Mouse (Mus musculus): Measurements from ENCODE around the gene Plekha5. TPM values are rescaled to one million over a fixed set of nuclear protein-coding genes. Genes with fewer than 3 reads are reported as not detected.

Plekha5 gene
- total RNA-seq (2014; fragmentation: Nextera tagmentation), result not detected in 2 replicates
- total RNA-seq (2017), result 0.06 and 0.55 TPM in 2 replicates
- not detected in 2 replicates for polyA plus RNA-seq (2012)

GRCm38 (mm10) chr6:140423846-140424200 lies at the start of gene Plekha5:
Gene Plekha5 (plus strand): TSS chr6:140424054.
- Histone ChIP-seq H3K9me3 (replicated peaks) (peaks cover 59% of the 10 kb centered on the region), H3K36me3 (replicated peaks) (no peaks in the 10 kb centered on the region), H3K27me3 (ENCODE audit: insufficient read depth, low read length) (no peaks in the 10 kb centered on the region), H3K4me3 (ENCODE audit: low read depth, low read length) (no peak within 1 kb of the TSS; the same call in 1 of the 2 replicates), H3K4me1 (ENCODE audit: insufficient read depth, low read depth, low read length) (no peaks in the 10 kb centered on the region)
- DNase-seq (ENCODE audit: low spot score) (no peak), ATAC-seq (ENCODE audit: extremely low read depth, insufficient number of reproducible peaks, low FRiP score, poor library complexity, severe bottlenecking) (no peak)
- no peak for TF ChIP-seq CTCF (IDR thresholded peaks at IDR 0.05; ENCODE audit: low read depth, low read length)
- TF ChIP-seq GATA1 (IDR thresholded peaks at IDR 0.05; ENCODE audit: borderline replicate concordance, low read length), result no peak
- no peak for TF ChIP-seq GATA2 (IDR thresholded peaks at IDR 0.05; ENCODE audit: borderline replicate concordance, low read depth, low read length)
- TF ChIP-seq TAL1 (conservative IDR thresholded peaks at IDR 0.05; ENCODE audit: low read depth, low read length), result no peak
- TF ChIP-seq POLR2AphosphoS5 (IDR thresholded peaks at IDR 0.05; ENCODE audit: insufficient replicate concordance, low read depth, low read length), result no peak

DNA sequence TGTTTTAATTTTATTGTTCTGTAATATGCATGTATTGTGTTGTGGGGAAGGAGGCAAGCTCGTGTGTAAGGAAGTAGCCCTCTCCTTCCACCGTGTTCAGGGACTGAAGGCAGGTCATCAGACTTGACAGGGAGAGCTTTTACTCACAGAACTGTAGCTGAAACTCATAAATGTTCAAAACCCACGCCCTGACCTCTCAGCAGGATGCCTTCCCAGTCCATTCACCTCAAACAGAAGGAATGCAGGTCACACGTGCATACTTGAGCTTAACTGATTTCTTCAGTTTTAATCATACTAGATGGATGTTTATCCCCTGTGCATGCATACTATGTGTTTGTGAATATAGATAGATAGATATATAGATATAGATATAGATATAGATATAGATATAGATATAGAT lies 48.2 kb upstream of the Plekha5 start:
- Histone ChIP-seq H3K9me3 (replicated peaks) (peaks cover 60% of the 10 kb centered on the region), H3K36me3 (replicated peaks) (no peaks in the 10 kb centered on the region), H3K4me3 (ENCODE audit: low read depth, low read length) (no peak overlapping the region), H3K27me3 (ENCODE audit: insufficient read depth, low read length) (no peaks in the 10 kb centered on the region), H3K4me1 (ENCODE audit: insufficient read depth, low read depth, low read length) (no peaks in the 10 kb centered on the region)
- TF ChIP-seq GATA1 (IDR thresholded peaks at IDR 0.05; ENCODE audit: borderline replicate concordance, low read length) (no peak), CTCF (IDR thresholded peaks at IDR 0.05; ENCODE audit: low read depth, low read length) (no peak), GATA2 (IDR thresholded peaks at IDR 0.05; ENCODE audit: borderline replicate concordance, low read depth, low read length) (no peak), TAL1 (conservative IDR thresholded peaks at IDR 0.05; ENCODE audit: low read depth, low read length) (no peak), POLR2AphosphoS5 (IDR thresholded peaks at IDR 0.05; ENCODE audit: insufficient replicate concordance, low read depth, low read length) (no peak)
- DNase-seq (ENCODE audit: low spot score) (no peak), ATAC-seq (ENCODE audit: extremely low read depth, insufficient number of reproducible peaks, low FRiP score, poor library complexity, severe bottlenecking) (no peak)

- DNase-seq (ENCODE audit: low spot score) (no peak), ATAC-seq (ENCODE audit: extremely low read depth, insufficient number of reproducible peaks, low FRiP score, poor library complexity, severe bottlenecking) (no peak)
- no peaks in the 10 kb centered on the region for H3K4me1 ChIP-seq (ENCODE audit: insufficient read depth, low read depth, low read length)
- H3K9me3 ChIP-seq (replicated peaks), result peaks cover 57% of the 10 kb centered on the region
- H3K27me3 ChIP-seq (ENCODE audit: insufficient read depth, low read length), result no peaks in the 10 kb centered on the region
- H3K4me3 ChIP-seq (ENCODE audit: low read depth, low read length), result no peak overlapping the region
- no peaks in the 10 kb centered on the region for H3K36me3 ChIP-seq (replicated peaks)
- TF ChIP-seq GATA1 (IDR thresholded peaks at IDR 0.05; ENCODE audit: borderline replicate concordance, low read length) (no peak), GATA2 (IDR thresholded peaks at IDR 0.05; ENCODE audit: borderline replicate concordance, low read depth, low read length) (no peak), TAL1 (conservative IDR thresholded peaks at IDR 0.05; ENCODE audit: low read depth, low read length) (no peak), CTCF (IDR thresholded peaks at IDR 0.05; ENCODE audit: low read depth, low read length) (no peak), POLR2AphosphoS5 (IDR thresholded peaks at IDR 0.05; ENCODE audit: insufficient replicate concordance, low read depth, low read length) (no peak)
Observed at GRCm38 (mm10) chr6:140380588-140380987, 43.3 kb upstream of the Plekha5 start.

DNA sequence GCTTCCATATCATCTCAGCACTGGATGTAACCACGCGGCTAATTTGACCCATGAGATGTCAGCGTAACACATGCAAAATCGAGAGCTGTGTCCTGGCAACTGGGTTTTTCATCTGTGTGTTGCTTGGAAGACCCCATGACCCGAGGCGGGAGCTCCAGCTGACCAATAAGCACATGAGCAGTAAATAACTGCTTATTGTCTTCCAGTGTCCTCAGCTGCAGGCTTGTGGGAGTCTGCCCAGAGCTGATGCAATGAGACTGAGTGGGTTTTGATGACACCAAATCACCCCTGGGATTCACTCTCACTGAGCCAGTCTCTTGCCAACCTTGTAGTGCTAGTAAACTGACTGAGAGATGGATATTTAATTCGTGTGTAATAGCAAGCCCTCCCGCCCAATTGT lies 42.7 kb upstream of the Plekha5 start:
- no peaks in the 10 kb centered on the region for H3K4me1 ChIP-seq (ENCODE audit: insufficient read depth, low read depth, low read length)
- no peak for ATAC-seq (ENCODE audit: extremely low read depth, insufficient number of reproducible peaks, low FRiP score, poor library complexity, severe bottlenecking)
- no peak for DNase-seq (ENCODE audit: low spot score)
- H3K4me3 ChIP-seq (ENCODE audit: low read depth, low read length), result no peak overlapping the region
- no peak for TF ChIP-seq TAL1 (conservative IDR thresholded peaks at IDR 0.05; ENCODE audit: low read depth, low read length)
- no peak for TF ChIP-seq GATA1 (IDR thresholded peaks at IDR 0.05; ENCODE audit: borderline replicate concordance, low read length)
- TF ChIP-seq POLR2AphosphoS5 (IDR thresholded peaks at IDR 0.05; ENCODE audit: insufficient replicate concordance, low read depth, low read length), result no peak
- TF ChIP-seq CTCF (IDR thresholded peaks at IDR 0.05; ENCODE audit: low read depth, low read length), result no peak
- TF ChIP-seq GATA2 (IDR thresholded peaks at IDR 0.05; ENCODE audit: borderline replicate concordance, low read depth, low read length), result no peak
- H3K36me3 ChIP-seq (replicated peaks), result no peaks in the 10 kb centered on the region
- no peaks in the 10 kb centered on the region for H3K27me3 ChIP-seq (ENCODE audit: insufficient read depth, low read length)
- peaks cover 59% of the 10 kb centered on the region for H3K9me3 ChIP-seq (replicated peaks)

DNA sequence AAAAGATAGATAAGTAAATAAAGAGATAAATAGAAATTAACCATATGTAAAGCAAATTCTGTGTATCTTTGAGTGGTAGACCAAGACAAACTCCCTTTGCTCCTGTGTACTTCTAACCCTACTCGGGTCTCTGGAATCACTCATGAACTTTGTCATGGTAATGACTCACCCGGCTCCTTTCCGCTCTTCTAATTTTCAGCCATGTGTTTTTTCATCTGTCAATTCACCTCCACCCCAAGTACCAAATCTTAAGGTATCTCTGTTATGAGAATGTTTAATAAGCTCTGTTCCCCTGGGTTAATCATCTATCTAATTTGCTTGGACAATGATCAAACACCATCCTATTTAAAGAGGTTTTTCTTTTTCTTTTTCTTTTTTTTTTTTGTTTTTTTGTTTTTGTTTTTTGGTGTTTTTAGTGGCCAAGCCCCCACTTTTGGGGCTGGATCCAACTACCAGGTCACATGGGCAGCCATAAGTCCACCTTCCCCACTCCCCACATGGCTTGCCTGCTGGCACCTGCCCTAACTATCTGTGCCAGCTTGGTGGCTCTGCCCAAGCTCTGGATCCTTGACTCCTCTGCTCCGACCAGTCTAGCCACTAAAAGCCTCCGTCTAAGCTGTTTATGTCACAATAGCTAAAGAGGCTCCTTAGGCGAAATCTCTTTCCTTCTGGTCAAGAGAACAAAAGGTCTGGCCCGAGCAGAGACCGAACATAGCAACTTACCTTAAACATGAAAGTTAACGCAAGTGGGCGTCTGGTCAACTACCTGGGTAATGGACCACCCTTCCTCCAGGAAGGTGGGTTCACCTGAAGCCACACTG lies 40.1 kb upstream of the Plekha5 start:
- H3K36me3 ChIP-seq (replicated peaks), result no peaks in the 10 kb centered on the region
- TF ChIP-seq GATA1 (IDR thresholded peaks at IDR 0.05; ENCODE audit: borderline replicate concordance, low read length) (no peak), CTCF (IDR thresholded peaks at IDR 0.05; ENCODE audit: low read depth, low read length) (no peak), TAL1 (conservative IDR thresholded peaks at IDR 0.05; ENCODE audit: low read depth, low read length) (no peak), POLR2AphosphoS5 (IDR thresholded peaks at IDR 0.05; ENCODE audit: insufficient replicate concordance, low read depth, low read length) (no peak), GATA2 (IDR thresholded peaks at IDR 0.05; ENCODE audit: borderline replicate concordance, low read depth, low read length) (no peak)
- DNase-seq (ENCODE audit: low spot score) (no peak), ATAC-seq (ENCODE audit: extremely low read depth, insufficient number of reproducible peaks, low FRiP score, poor library complexity, severe bottlenecking) (no peak)
- no peak overlapping the region for H3K4me3 ChIP-seq (ENCODE audit: low read depth, low read length)
- no peaks in the 10 kb centered on the region for H3K27me3 ChIP-seq (ENCODE audit: insufficient read depth, low read length)
- no peaks in the 10 kb centered on the region for H3K4me1 ChIP-seq (ENCODE audit: insufficient read depth, low read depth, low read length)
- peaks cover 57% of the 10 kb centered on the region for H3K9me3 ChIP-seq (replicated peaks)

- no peaks in the 10 kb centered on the region for H3K4me1 ChIP-seq (ENCODE audit: insufficient read depth, low read depth, low read length)
- DNase-seq (ENCODE audit: low spot score) (no peak), ATAC-seq (ENCODE audit: extremely low read depth, insufficient number of reproducible peaks, low FRiP score, poor library complexity, severe bottlenecking) (no peak)
- H3K4me3 ChIP-seq (ENCODE audit: low read depth, low read length), result no peak overlapping the region
- H3K36me3 ChIP-seq (replicated peaks), result no peaks in the 10 kb centered on the region
- H3K9me3 ChIP-seq (replicated peaks), result peaks cover 38% of the 10 kb centered on the region
- H3K27me3 ChIP-seq (ENCODE audit: insufficient read depth, low read length), result no peaks in the 10 kb centered on the region
- TF ChIP-seq CTCF (IDR thresholded peaks at IDR 0.05; ENCODE audit: low read depth, low read length) (no peak), GATA1 (IDR thresholded peaks at IDR 0.05; ENCODE audit: borderline replicate concordance, low read length) (no peak), POLR2AphosphoS5 (IDR thresholded peaks at IDR 0.05; ENCODE audit: insufficient replicate concordance, low read depth, low read length) (no peak)
Observed at GRCm38 (mm10) chr6:140396687-140397086, 27.2 kb upstream of the Plekha5 start.

Measured in G1E (cell line).